Mouse (Mus musculus) embryonic stem cell, embryonic (primary cell): ENCODE measurements around the gene Ogt.

Experiments used
- CTCF ChIA-PET, 4 experiments: fragments of 300-600 bp in 2 of 4; fragments of 350-600 bp in 2 of 4; sonication (Branson Sonifier 250); formaldehyde crosslinking; loops; one replicate each; lab custom pipeline; 2022; ENCODE audit warnings: inconsistent platforms in 2 of 4; lab: Charles Lee
- POLR2A ChIA-PET, 4 experiments: fragments of 300-600 bp in 2 of 4; fragments of 350-600 bp in 2 of 4; sonication (Branson Sonifier 250); formaldehyde crosslinking; loops; one replicate each; lab custom pipeline; 2022; ENCODE audit warnings: antibody characterized with exemption in 4 of 4, inconsistent platforms in 1 of 4; lab: Charles Lee

Ogt gene

DNA sequence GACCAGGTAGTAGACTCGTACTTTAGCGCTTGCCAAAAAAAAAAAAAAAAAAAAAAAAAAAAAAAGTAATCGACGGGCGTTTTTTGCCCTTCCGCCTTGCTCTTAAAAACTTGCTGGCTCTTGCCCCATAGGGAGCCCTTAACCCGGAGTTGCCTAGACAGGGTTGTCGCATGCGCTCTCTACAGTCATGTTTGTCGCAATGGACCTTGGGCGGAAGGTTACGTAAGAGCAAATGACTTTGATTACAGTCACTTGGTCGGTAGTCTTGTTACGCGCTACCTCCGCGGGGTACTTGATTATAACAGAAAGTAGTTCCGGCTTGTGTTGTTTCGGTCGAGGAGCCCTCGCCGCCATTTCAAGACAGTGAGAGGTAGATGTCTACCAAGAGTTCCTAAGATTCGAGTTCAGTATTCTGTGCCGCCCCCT, at the start of gene Ogt:
TSS of gene Ogt (plus strand) at position 320 of the 426 bp plus-strand sequence.
- ChIA-PET CTCF (interaction anchor here in 1 of 4 experiments (0.8 kb wide), 1 partner anchor 22 kb away, joined by 3 read pairs; no protein-coding TSS in a partner anchor), POLR2A (interaction anchor here (0.6 to 11.5 kb wide), 26 partner anchors 11 to 563 kb away, joined by 3 to 181 read pairs (median 4); no protein-coding TSS in a partner anchor)

DNA sequence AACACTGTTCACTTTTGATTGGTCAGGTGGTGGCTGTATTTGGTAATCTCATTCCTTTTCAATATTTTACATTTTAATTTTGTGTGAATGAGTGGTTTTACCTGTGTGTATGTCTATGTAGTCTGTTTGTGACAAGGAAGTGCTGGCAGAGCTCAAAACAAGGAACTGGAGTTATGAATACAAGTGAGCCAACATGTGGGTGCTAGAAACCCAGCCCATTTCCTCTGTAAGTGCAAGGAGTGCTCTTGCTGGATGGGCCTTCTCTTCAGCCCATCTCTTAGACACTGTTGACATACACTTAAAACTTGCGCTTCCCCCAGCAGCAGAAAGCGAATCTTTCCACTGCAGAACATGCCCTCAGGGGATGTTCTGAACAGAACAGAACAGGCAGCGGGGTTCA, 23.7 kb upstream of the Ogt start:
- ChIA-PET CTCF (no interaction called here), POLR2A (interaction anchor here in 2 of 4 experiments (0.7 to 1.4 kb wide), 2 partner anchors 17 to 23 kb away, joined by 3 to 4 read pairs; no protein-coding TSS in a partner anchor)

DNA sequence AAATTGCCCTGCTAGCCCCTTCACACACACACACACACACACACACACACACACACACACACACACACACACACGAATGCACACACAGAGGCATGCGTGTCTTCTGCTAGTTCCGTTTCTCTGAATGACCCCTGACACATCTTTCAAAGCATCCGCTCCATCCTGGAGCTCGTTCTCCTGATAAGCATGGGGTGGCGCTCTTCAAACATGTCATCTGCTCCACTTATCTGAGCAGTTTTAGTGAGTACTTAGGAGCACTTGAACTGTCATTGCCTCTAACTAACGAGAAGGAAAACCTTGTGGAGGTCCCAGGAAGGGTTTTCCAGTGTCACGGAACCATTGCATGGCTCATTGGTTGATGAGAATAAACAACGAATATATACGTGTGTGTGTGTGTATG, 22.0 kb upstream of the Ogt start:
- CTCF ChIA-PET = interaction anchor here (0.6 to 1.4 kb wide), 13 partner anchors 13 to 201 kb away, joined by 3 to 7 read pairs (median 4); no protein-coding TSS in a partner anchor
- POLR2A ChIA-PET = interaction anchor here (0.5 to 1.2 kb wide), 11 partner anchors 21 to 153 kb away, joined by 3 to 4 read pairs (median 3); no protein-coding TSS in a partner anchor

DNA sequence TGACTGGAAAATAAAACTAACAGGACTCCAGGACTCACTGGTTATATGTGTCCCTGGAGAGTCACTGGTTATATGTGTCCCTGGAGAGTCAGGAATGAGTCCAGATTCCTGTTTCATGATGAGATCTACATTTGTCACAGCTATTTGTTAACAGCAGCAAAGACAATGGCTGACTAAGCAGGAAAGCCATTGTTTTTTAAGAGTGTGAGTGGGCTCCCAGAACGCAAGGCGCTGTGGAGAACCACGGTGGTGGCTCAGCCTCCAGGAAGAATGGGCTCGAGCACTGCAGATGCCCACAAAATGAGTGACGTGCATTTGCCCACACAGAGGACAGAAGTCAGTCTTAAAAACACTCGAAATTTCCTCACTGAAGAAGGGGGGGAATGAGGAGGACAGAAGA, 19.5 kb upstream of the Ogt start:
- CTCF ChIA-PET = interaction anchor here in 2 of 4 experiments (0.7 to 0.8 kb wide), 2 partner anchors 171 to 260 kb away, joined by 4 to 6 read pairs; no protein-coding TSS in a partner anchor

DNA sequence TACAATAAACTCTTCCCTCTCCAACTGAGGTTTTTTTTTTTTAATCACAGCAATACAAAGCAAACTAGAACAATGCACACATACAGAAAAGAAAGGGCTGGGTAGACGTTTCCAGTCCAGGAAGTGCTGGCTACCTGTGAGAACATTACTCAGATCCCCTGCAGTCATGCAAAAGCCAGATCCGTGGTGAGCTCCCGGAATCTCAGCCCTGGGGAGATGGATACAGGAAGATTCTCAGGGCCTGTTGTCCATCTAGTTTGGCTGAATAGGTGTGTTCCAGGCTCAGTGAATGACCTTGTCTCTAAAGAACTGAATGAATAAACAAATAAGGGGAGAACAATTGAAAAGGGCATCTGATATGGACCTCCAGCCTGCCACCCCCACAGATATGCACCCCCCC, 17.3 kb upstream of the Ogt start:
- ChIA-PET CTCF (no interaction called here), POLR2A (interaction anchor here in 3 of 4 experiments (0.7 to 4.8 kb wide), 7 partner anchors 15 to 21 kb away, joined by 3 to 32 read pairs (median 4); no protein-coding TSS in a partner anchor)

More for the DNA sequence above, 19.5 kb upstream of the Ogt start:
- POLR2A ChIA-PET = interaction anchor here in 3 of 4 experiments (0.8 to 4.8 kb wide), 7 partner anchors 14 to 78 kb away, joined by 3 to 32 read pairs (median 4); partner anchors contain the start of gene Ogt (in 2 of the 3)

DNA sequence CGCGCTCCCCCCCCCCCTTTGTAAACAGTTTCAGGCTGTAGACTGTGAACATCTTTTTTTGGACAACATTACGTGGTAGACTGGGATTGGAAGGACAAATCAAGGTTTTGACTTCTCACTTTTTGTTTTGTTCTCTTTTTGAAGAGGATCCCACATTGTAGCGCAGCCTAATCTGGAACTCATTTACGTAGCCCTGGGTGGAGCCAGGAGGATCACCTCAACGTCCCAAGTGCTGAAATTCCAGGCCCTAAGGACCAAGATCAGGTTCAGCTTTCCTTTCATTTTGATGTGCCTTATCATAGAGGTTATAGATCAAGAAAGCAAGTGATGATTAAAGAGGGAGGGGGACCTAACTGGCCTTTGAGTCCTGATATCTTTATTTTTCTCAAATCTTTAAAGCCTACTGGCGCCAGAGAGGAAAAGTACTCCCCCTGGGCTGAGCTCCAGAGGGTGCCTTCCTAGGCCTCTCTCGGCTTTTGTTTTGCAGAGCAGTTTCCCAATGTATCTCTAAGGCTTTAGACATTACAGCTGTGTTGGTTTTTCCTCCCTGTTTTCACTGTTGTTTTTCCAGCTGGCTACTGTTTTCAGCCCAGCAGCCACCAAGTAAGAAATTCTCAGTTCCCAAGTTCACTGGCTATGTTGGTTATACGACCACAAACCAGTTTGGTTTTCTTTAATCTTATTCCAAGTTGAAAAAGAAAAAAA, 2.9 kb upstream of the Ogt start:
- ChIA-PET POLR2A (interaction anchor here (0.7 to 11.5 kb wide), 24 partner anchors 9 to 1561 kb away, joined by 3 to 181 read pairs (median 4); partner anchors contain the start of genes Nhsl2 (in 1 of the 4), Nono (in 1 of the 4), Slc7a3 (in 1 of the 4) and Taf1 (in 1 of the 4)), CTCF (interaction anchor here in 3 of 4 experiments (0.6 to 1.3 kb wide), 4 partner anchors 16 to 62 kb away, joined by 4 to 7 read pairs (median 6); no protein-coding TSS in a partner anchor)

DNA sequence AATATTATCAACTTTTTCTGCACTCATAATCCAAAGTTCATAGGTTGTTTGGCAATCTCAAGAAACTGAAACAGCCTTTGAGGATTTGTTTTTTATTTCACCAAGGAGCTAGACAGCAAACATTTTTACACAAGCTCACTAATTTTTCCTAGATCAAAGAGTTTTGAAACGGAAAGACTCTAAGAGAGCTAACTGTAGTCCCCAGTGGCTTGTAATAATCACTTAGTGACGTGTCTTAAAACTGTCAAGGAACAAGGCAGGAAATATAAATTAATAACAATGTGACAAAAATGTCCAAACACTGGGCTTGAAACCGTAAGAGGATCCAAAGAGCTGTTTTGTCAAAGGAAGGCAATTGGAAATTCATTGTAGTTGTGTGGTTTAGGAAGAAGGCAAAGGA, 1.0 kb upstream of the Ogt start:
- CTCF ChIA-PET = interaction anchor here in 1 of 4 experiments (0.8 kb wide), 1 partner anchor 21 kb away, joined by 3 read pairs; no protein-coding TSS in a partner anchor
- POLR2A ChIA-PET = interaction anchor here in 3 of 4 experiments (0.6 to 11.5 kb wide), 26 partner anchors 8 to 583 kb away, joined by 3 to 181 read pairs (median 4); partner anchors contain the start of gene Ercc6l (in 1 of the 3)

DNA sequence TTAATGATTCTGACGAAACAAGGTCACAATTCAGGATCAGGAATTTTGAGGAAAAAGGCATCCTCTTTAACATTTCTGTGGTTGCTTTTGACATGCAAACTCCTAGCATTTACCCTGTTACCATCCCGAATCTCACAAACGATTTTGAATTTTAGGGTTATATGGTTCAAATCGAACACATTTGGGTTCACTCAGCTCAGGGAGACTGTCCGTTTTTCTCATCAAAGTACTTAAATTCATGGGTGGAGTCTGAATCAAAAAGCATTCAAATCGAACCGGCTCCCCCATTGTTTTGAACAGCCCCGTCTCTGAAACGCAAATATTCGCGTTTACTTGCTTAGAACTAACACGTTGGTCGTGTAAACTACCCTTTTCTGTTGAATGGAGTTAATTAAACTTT, 554 bp upstream of the Ogt start:
- POLR2A ChIA-PET = interaction anchor here in 3 of 4 experiments (0.6 to 11.5 kb wide), 27 partner anchors 8 to 582 kb away, joined by 3 to 181 read pairs (median 4); no protein-coding TSS in a partner anchor
- CTCF ChIA-PET = interaction anchor here in 1 of 4 experiments (0.8 kb wide), 1 partner anchor 22 kb away, joined by 3 read pairs; no protein-coding TSS in a partner anchor

DNA sequence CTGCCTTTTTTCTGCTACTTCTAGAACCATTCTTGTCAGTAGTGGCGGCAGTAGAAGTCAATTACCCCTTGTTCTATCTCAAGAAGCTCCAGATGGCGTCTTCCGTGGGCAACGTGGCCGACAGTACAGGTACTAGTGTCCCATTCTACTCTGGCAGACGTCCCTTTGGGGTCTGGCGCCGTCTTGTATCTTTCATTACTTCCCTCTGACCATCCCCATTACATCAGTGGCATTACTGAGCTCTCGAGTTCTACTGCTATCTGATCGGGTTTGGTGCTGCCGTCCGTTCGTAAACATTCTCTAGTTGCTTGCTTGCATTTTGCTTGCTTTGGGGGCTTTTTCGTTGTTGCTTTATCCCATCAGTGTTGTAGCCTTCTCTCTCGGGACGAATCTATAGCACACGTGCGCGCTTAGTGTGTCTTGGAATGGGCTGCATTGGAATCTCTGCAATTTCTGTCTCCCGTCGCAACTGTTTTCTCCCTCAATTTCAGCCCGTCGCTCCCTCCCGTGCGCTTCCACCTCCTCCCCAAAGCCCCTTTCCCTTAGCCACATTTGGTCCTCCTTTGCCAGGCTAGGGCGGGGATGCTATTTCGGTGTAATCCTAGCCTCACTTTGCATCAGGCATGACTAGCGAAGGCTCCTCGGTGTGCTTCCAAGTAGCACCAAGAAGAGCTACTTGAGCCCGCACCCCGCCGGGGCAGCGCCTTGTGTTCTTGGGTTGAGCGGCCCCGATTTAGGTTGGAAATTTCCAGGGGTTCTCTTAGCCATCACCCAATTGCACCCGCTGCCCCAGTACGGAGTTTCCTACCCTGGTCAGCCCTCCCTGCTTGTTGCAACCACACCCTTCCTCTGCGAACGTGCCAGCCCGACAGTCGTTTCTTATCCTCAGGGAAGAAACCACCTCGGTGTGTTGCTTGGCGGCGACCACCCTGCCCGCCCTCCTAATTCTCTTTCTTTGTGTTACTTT, 617 bp downstream of the Ogt start:
- ChIA-PET CTCF (no interaction called here), POLR2A (interaction anchor here (0.6 to 11.5 kb wide), 25 partner anchors 11 to 556 kb away, joined by 3 to 181 read pairs (median 4); no protein-coding TSS in a partner anchor)

DNA sequence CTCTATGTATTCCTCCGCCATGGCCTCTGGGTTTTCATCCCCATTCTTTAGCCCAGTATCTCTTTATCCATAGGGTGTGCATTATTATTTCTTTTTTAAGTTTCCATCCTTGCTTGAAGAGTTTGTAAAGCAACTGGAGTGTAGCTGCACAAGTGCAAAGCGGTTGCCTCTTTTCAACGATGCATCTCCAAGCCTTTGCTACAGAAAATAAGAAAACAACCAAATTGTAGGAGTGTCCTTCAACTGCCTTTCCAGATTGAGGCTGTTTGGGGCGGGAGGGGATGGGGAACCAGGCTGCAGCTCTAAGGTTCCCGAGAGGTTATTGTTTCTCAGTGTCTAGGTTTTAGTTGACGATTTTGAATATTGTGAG, 1.3 kb downstream of the Ogt start:
- POLR2A ChIA-PET = interaction anchor here in 3 of 4 experiments (0.6 to 11.5 kb wide), 21 partner anchors 8 to 556 kb away, joined by 3 to 181 read pairs (median 4); no protein-coding TSS in a partner anchor
- CTCF ChIA-PET = no interaction called here

DNA sequence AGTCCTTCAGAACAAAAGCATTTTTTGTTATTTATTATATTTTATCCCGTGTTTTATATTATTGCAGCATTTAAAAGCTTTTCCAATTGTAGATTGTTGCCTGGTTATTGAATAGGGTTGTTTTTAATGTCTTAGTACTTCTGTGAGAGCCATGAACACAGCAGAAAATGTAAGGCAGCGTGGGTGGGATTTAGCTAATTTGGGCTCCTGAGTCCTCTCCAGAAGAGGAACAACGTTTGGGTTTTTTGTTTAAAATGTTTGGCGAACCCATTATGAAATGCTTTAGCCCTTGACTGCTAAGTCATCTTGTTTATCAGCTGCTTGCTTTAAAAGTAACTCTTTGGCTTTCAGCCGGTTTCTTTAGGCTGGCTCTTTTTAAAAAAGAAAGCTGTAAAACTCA, 2.2 kb downstream of the Ogt start:
- POLR2A ChIA-PET = interaction anchor here (0.6 to 11.5 kb wide), 17 partner anchors 9 to 557 kb away, joined by 3 to 181 read pairs (median 4); no protein-coding TSS in a partner anchor
- CTCF ChIA-PET = interaction anchor here in 1 of 4 experiments (0.5 kb wide), 1 partner anchor 25 kb away, joined by 5 read pairs; no protein-coding TSS in a partner anchor

DNA sequence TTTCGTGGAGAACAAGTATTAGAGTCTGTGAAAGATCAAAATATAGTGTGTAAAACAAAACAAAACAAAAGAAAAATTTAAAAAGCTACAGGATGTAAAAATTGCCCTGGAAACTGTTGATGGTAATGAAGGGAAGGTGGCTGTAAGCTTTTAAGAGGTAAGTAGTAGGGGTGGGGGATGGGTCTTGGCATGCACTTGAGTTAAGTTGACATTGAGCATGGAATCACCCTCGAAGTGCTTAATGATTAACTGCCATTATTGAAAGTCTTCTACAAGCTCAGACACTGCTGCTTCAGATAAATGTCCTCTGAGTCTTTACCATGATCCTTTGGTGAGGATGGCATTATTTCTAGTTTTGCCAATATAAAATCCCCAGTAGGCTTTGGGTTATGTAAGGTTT, 5.4 kb downstream of the Ogt start:
- ChIA-PET POLR2A (interaction anchor here in 3 of 4 experiments (0.6 to 11.5 kb wide), 12 partner anchors 8 to 290 kb away, joined by 3 to 181 read pairs (median 6); no protein-coding TSS in a partner anchor), CTCF (interaction anchor here in 2 of 4 experiments (0.5 to 0.6 kb wide), 2 partner anchors 27 to 297 kb away, joined by 3 to 4 read pairs; no protein-coding TSS in a partner anchor)

DNA sequence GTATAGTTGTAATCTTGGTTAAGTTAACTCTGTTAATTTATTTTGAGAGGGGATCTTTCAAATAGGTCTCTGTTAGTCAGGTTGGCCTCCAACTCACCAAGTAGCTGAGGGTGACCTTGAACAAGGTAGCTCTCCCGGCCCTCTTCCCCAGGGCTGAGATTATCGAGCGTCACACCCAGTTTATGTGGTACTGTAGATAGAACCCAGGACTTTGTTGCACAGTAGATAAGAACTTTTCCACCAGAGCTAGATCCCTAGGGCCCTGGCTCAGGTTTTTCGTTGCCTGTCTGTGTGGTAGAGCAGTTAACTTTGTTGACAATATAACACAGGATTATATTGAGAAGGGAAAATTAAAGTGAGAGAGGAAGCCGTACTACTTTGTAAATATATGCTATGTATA, 6.8 kb downstream of the Ogt start:
- POLR2A ChIA-PET = interaction anchor here (0.8 to 15.4 kb wide), 13 partner anchors 4 to 34 kb away, joined by 3 to 181 read pairs (median 6); partner anchors contain the start of gene Ogt (in 1 of the 4)

DNA sequence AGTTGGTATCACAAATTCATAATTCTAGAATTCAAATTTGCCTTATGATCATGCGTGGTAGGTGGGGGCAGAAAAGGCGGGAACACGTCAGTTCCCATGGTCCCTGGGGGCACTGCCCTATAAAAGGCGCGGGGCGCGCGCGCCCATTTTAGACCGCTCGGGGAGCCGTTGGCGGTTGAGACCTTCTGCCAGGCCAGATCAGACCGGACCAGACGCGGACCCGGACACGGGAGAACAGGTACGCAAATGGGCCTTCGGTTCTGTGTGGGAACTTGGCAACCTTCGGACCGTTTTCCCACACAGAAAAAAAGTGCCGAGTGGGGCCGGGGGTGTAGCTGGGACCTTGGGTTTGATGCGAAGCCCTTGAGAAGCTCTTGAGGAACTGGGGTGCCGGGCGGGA, 55.8 kb downstream of the Ogt start:
- ChIA-PET POLR2A (interaction anchor here in 1 of 4 experiments (0.6 kb wide), 1 partner anchor 78 kb away, joined by 3 read pairs; no protein-coding TSS in a partner anchor), CTCF (no interaction called here)

More for the DNA sequence above, 6.8 kb downstream of the Ogt start:
- CTCF ChIA-PET = interaction anchor here in 2 of 4 experiments (0.6 to 0.9 kb wide), 2 partner anchors 29 to 307 kb away, joined by 3 read pairs; no protein-coding TSS in a partner anchor

DNA sequence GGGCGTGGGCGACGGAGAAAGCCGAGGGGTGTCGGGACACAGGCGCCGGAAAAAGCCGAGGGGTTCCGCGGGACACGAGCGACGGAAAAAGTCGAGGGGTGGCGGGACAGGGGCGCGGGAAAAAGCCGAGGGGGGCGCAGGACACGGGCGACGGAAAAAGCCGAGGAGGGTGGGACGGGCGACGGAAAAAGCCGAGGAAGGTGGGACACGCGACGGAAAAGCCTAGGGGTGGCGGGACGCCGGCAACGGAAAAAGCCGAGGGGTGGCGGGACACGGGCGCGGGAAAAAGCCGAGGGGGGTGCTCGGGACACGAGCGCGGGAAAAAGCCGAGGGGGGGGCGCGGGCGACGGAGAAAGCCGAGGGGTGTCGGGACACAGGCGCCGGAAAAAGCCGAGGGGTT, 57.7 kb downstream of the Ogt start:
- POLR2A ChIA-PET = interaction anchor here in 2 of 4 experiments (0.7 to 1.8 kb wide), 11 partner anchors 23 to 365 kb away, joined by 3 to 11 read pairs (median 3); partner anchors contain the start of gene Ogt (in 1 of the 2)

DNA sequence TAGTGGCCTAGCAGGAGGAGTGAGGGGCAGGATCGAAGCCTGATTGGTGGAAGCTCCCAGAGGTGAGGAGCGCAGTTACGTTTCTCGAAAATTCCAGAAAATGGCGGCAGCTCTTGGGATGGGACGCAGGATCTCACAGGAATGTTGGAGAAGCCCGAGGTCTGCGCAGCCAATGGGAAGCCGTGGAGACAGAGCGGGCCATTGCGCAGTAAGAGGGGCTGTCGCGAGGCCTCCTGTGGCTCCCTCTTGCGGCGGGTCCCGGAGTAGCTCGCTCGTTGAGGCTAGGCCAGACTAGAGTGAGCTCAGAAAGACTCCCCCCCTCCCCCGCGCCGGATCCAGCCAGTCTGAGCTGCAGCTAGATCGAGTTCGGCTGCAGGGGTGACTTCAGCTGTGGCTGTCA, 58.4 kb downstream of the Ogt start:
- ChIA-PET CTCF (interaction anchor here (0.5 to 1.4 kb wide), 18 partner anchors 17 to 256 kb away, joined by 3 to 12 read pairs (median 4); partner anchors contain the start of gene 8030474K03Rik (in 1 of the 4)), POLR2A (interaction anchor here in 3 of 4 experiments (0.5 to 1.8 kb wide), 29 partner anchors 9 to 366 kb away, joined by 3 to 11 read pairs (median 3); partner anchors contain the start of genes 8030474K03Rik (in 2 of the 3), Gm4779 (in 2 of the 3), Cxcr3 (in 1 of the 3) and Ogt (in 1 of the 3))

More for the DNA sequence above, 57.7 kb downstream of the Ogt start:
- CTCF ChIA-PET = interaction anchor here in 3 of 4 experiments (0.7 to 1.4 kb wide), 7 partner anchors 16 to 257 kb away, joined by 3 to 12 read pairs (median 6); partner anchors contain the start of gene 8030474K03Rik (in 1 of the 3)
